Mouse (Mus musculus) lung, embryonic 14.5 days (tissue): Measurements from ENCODE around the gene Tsg101. TPM values are rescaled to one million over a fixed set of nuclear protein-coding genes. Genes with fewer than 3 reads are reported as not detected.

Experiments used
- ATAC-seq: fragments of 200-750 bp; cut with Nextera tagmentation; 2 replicates; pipeline ENCODE4 v1.8.0; 2017; ENCODE audit warnings: mild to moderate bottlenecking, moderate TSS enrichment, moderate library complexity; ENCODE audit not compliant: insufficient read depth
- DNase-seq: peaks from one replicate; pipeline ENCODE4 v3.0.0-alpha.2; 2015
- H3K27ac ChIP-seq: fragments of 300-500 bp; sonication (generic); 2 replicates; pipeline ENCODE4 v1.5.1; 2014; ENCODE audit warnings: low read depth, mild to moderate bottlenecking, moderate library complexity
- H3K27me3 ChIP-seq: fragments of 300-500 bp; sonication (generic); 2 replicates; pipeline ENCODE4 v1.6.1; 2014; ENCODE audit warnings: low read length, control low read depth; ENCODE audit not compliant: insufficient read depth
- H3K36me3 ChIP-seq: fragments of 300-500 bp; sonication (generic); 2 replicates; pipeline ENCODE4 v1.6.1; 2014; ENCODE audit warnings: control low read depth; ENCODE audit not compliant: insufficient read depth
- H3K4me1 ChIP-seq: fragments of 300-500 bp; sonication (generic); 2 replicates; pipeline ENCODE4 v1.6.1; 2014; ENCODE audit warnings: antibody characterized with exemption, control low read depth; ENCODE audit not compliant: insufficient read depth
- H3K4me2 ChIP-seq: fragments of 300-500 bp; sonication (generic); 2 replicates; pipeline ENCODE4 v1.6.1; 2014; ENCODE audit warnings: mild to moderate bottlenecking
- H3K4me3 ChIP-seq: fragments of 300-500 bp; sonication (generic); 2 replicates; pipeline ENCODE4 v1.5.1; 2014; ENCODE audit warnings: low read depth, low read length
- H3K9ac ChIP-seq: fragments of 300-500 bp; sonication (generic); 2 replicates; pipeline ENCODE4 v1.6.1; 2014
- H3K9me3 ChIP-seq: fragments of 300-500 bp; sonication (generic); 2 replicates; pipeline ENCODE4 v1.6.1; 2016; ENCODE audit warnings: low read depth, low read length, control low read depth
- CTCF ChIP-seq: IDR thresholded peaks from 2 replicates; pipeline ENCODE4 v1.5.1; 2016; ENCODE audit warnings: antibody characterized with exemption, low read depth
- WGBS: fragments of 180-500 bp; shearing (Covaris S2); extraction: QIAGEN DNeasy Blood & Tissue Kit; methylation state at CpG from one replicate; pipeline ENCODE4 v1.1.7; 2014; 5-methylcytosine and 5-hydroxymethylcytosine counted together
- polyA plus RNA-seq: library from polyadenylated mRNA; unstranded; fragments of >200 nt; fragmentation: Nextera tagmentation; extraction: Ambion mirVana; gene quantifications from 2 replicates; pipeline ENCODE4 v1.2.1, GENCODE M21; 2014

The Tsg101 gene
- polyA plus RNA-seq, 1 experiment from 2014 or later = 176 TPM

GRCm38 (mm10) chr7:46877255-46877654, 42.5 kb downstream of the Tsg101 start:
- Histone ChIP-seq H3K9me3 (no peaks in the 10 kb centered on the region), H3K27ac (no peak overlapping the region), H3K4me3 (no peak overlapping the region), H3K27me3 (no peaks in the 10 kb centered on the region), H3K4me1 (no peaks in the 10 kb centered on the region), H3K9ac (no peak overlapping the region), H3K36me3 (no peaks in the 10 kb centered on the region), H3K4me2 (no peak overlapping the region)
- DNase-seq = no peak
- no peak for TF ChIP-seq CTCF
- WGBS = 81% methylated on average over 6 of the region's 6 CpGs
- no peak for ATAC-seq

- WGBS = 55% methylated on average over 4 of the region's 4 CpGs
- no peaks in the 10 kb centered on the region for H3K36me3 ChIP-seq
- TF ChIP-seq CTCF = no peak
These were observed 42.9 kb downstream of the Tsg101 start for GRCm38 (mm10) chr7:46876841-46877240.

GRCm38 (mm10) chr7:46871988-46872387, 47.8 kb downstream of the Tsg101 start:
- ATAC-seq (no peak), DNase-seq (no peak)
- TF ChIP-seq CTCF = no peak
- Histone ChIP-seq H3K36me3 (no peaks in the 10 kb centered on the region), H3K4me2 (no peak overlapping the region), H3K4me1 (no peaks in the 10 kb centered on the region), H3K4me3 (no peak overlapping the region), H3K27me3 (no peaks in the 10 kb centered on the region), H3K27ac (no peak overlapping the region), H3K9ac (no peak overlapping the region), H3K9me3 (no peaks in the 10 kb centered on the region)
- 61% methylated on average over 4 of the region's 4 CpGs for WGBS

More at GRCm38 (mm10) chr7:46876841-46877240, 42.9 kb downstream of the Tsg101 start:
- Histone ChIP-seq H3K4me2 (no peak overlapping the region), H3K27me3 (no peaks in the 10 kb centered on the region), H3K27ac (no peak overlapping the region), H3K9ac (no peak overlapping the region), H3K4me1 (no peaks in the 10 kb centered on the region), H3K9me3 (no peaks in the 10 kb centered on the region), H3K4me3 (no peak overlapping the region)
- DNase-seq = no peak
- no peak for ATAC-seq

- DNase-seq = no peak
- Histone ChIP-seq H3K9me3 (no peaks in the 10 kb centered on the region), H3K4me2 (no peak within 1 kb of the TSS), H3K4me3 (no peak within 1 kb of the TSS), H3K9ac (no peak within 1 kb of the TSS), H3K4me1 (no peaks in the 10 kb centered on the region), H3K36me3 (peaks cover 5% of the 10 kb centered on the region), H3K27ac (no peak within 1 kb of the TSS), H3K27me3 (no peaks in the 10 kb centered on the region)
- no peak for TF ChIP-seq CTCF
- no peak for ATAC-seq
- 40% methylated on average over 10 of the region's 10 CpGs for WGBS
These were observed 58.8 kb downstream of the Tsg101 start, which contains the start of gene Ldhc for GRCm38 (mm10) chr7:46860996-46861395. Gene Ldhc (plus strand): TSS chr7:46861203.

- H3K9me3 ChIP-seq = no peaks in the 10 kb centered on the region
- no peak overlapping the region for H3K9ac ChIP-seq
- 51% methylated on average over 6 of the region's 6 CpGs for WGBS
- DNase-seq = no peak
- H3K4me1 ChIP-seq = no peaks in the 10 kb centered on the region
- H3K27me3 ChIP-seq = no peaks in the 10 kb centered on the region
- no peak for ATAC-seq
- peaks cover 23% of the 10 kb centered on the region for H3K36me3 ChIP-seq
- H3K27ac ChIP-seq = no peak overlapping the region
- H3K4me3 ChIP-seq = no peak overlapping the region
- H3K4me2 ChIP-seq = no peak overlapping the region
- no peak for TF ChIP-seq CTCF
These were observed 60.7 kb downstream of the Tsg101 start for GRCm38 (mm10) chr7:46859031-46859430.

- Histone ChIP-seq H3K27me3 (no peaks in the 10 kb centered on the region), H3K4me2 (no peak overlapping the region), H3K27ac (no peak overlapping the region), H3K9me3 (no peaks in the 10 kb centered on the region), H3K36me3 (peaks cover 39% of the 10 kb centered on the region), H3K4me3 (no peak overlapping the region), H3K9ac (no peak overlapping the region), H3K4me1 (no peaks in the 10 kb centered on the region)
- 65% methylated on average over 9 of the region's 9 CpGs for WGBS
- DNase-seq = no peak
- no peak for TF ChIP-seq CTCF
- ATAC-seq = no peak
These were observed 62.3 kb downstream of the Tsg101 start for GRCm38 (mm10) chr7:46857436-46857835.

GRCm38 (mm10) chr7:46855866-46856560, 63.8 kb downstream of the Tsg101 start:
- ATAC-seq (no peak), DNase-seq (no peak)
- Histone ChIP-seq H3K9ac (no peak overlapping the region), H3K4me2 (no peak overlapping the region), H3K27me3 (no peaks in the 10 kb centered on the region), H3K4me3 (no peak overlapping the region), H3K27ac (no peak overlapping the region), H3K9me3 (no peaks in the 10 kb centered on the region), H3K36me3 (peaks cover 54% of the 10 kb centered on the region), H3K4me1 (no peaks in the 10 kb centered on the region)
- no peak for TF ChIP-seq CTCF
- 64% methylated on average over 7 of the region's 7 CpGs for WGBS
